Mouse (Mus musculus) embryonic facial prominence, embryonic 11.5 days (tissue): ENCODE measurements at regions not wholly inside any gene's neighbourhood (a gene's known extent, or its start where the extent isn't known, plus 50 kb on each side); places are given as distances from the start of the nearest gene placed in this dataset.
A peak's percentile ranks its signal among the peaks of the same experiment; 100 is the strongest.
"Not testable (repeated sequence)": the region's sequence is repeated elsewhere in the genome, so short reads cannot be mapped to it uniquely, and the experiment has no call there.

Source experiments
- ATAC-seq: fragments of 200-750 bp; cut with Nextera tagmentation; replicated peaks from 2 replicates; pipeline ENCODE4 v1.8.0; 2017; ENCODE audit warnings: low read depth; ENCODE audit not compliant: insufficient number of reproducible peaks, low FRiP score, low TSS enrichment
- DNase-seq: peaks from one replicate; pipeline ENCODE4 v3.0.0-alpha.2; 2015; ENCODE audit warnings: low spot score
- H3K27ac ChIP-seq: fragments of 300-500 bp; sonication (generic); replicated peaks from 2 replicates; pipeline ENCODE4 v1.5.1; 2014; ENCODE audit warnings: mild to moderate bottlenecking, low read depth, low read length, control low read depth
- H3K27me3 ChIP-seq: fragments of 300-500 bp; sonication (generic); 2 replicates; pipeline ENCODE4 v1.6.1; 2014; ENCODE audit warnings: mild to moderate bottlenecking, low read length, moderate library complexity, mixed read lengths; ENCODE audit not compliant: control insufficient read depth, insufficient read depth
- H3K36me3 ChIP-seq: fragments of 300-500 bp; sonication (generic); replicated peaks from 2 replicates; pipeline ENCODE4 v1.6.1; 2014; ENCODE audit warnings: low read depth, mild to moderate bottlenecking, low read length, moderate library complexity, mixed read lengths; ENCODE audit not compliant: control insufficient read depth, insufficient read depth
- H3K4me1 ChIP-seq: fragments of 300-500 bp; sonication (generic); 2 replicates; pipeline ENCODE4 v1.6.1; 2014; ENCODE audit warnings: low read length, mixed read lengths; ENCODE audit not compliant: control insufficient read depth, insufficient read depth
- H3K4me2 ChIP-seq: fragments of 300-500 bp; sonication (generic); 2 replicates; pipeline ENCODE4 v1.6.1; 2014; ENCODE audit warnings: low read depth, mild to moderate bottlenecking, control low read depth, low read length, moderate library complexity
- H3K4me3 ChIP-seq: fragments of 300-500 bp; sonication (generic); 2 replicates; pipeline ENCODE4 v1.5.1; 2014; ENCODE audit warnings: low read depth, low read length, control low read depth
- H3K9ac ChIP-seq: fragments of 300-500 bp; sonication (generic); replicated peaks from 2 replicates; pipeline ENCODE4 v1.6.1; 2014; ENCODE audit warnings: mild to moderate bottlenecking, control low read depth, low read length
- H3K9me3 ChIP-seq: fragments of 300-500 bp; sonication (generic); replicated peaks from 2 replicates; pipeline ENCODE4 v1.6.1; 2016; ENCODE audit warnings: mild to moderate bottlenecking, low read length, inconsistent platforms, mixed read lengths; ENCODE audit not compliant: control insufficient read depth
- WGBS: fragments of 180-500 bp; shearing (Covaris S2); extraction: QIAGEN DNeasy Blood & Tissue Kit; methylation state at CpG from one replicate; pipeline ENCODE4 v1.1.7; 2014; 5-methylcytosine and 5-hydroxymethylcytosine counted together

DNA sequence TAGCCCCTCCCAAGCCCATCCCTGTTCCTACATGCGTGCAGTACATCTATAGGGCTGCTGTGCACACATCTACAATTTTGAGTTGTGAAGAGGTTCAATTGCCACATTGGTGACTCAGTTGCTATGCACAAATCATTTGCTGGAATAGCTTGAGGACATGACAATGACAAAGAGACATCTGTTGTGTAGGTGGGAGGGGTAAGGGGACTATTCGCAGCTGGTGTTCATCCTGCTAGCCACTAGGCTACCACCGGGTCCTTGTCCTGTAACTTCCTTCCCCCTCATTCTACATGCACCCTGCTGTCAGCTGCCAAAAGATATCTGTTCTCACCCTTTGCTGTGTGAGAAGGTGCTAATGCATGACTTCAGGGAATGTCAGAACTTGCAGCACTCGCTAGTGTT lies 1117.7 kb upstream of the Arrdc3 start:
- Histone ChIP-seq H3K27me3 (no peaks in the 10 kb centered on the region), H3K9ac (no peak overlapping the region), H3K4me3 (no peak overlapping the region), H3K9me3 (no peaks in the 10 kb centered on the region), H3K27ac (no peak overlapping the region), H3K4me2 (no peak overlapping the region), H3K36me3 (no peaks in the 10 kb centered on the region), H3K4me1 (no peaks in the 10 kb centered on the region)
- ATAC-seq (no peak), DNase-seq (no peak)
- WGBS, result 14% methylated on average over 4 of the region's 4 CpGs

GRCm38 (mm10) chr13:79784991-79785666 lies 1098.1 kb upstream of the Arrdc3 start:
- H3K4me1 ChIP-seq, result no peaks in the 10 kb centered on the region
- WGBS, result 94% methylated on average over 1 of the region's 1 CpGs
- H3K4me2 ChIP-seq, result no peak overlapping the region
- ATAC-seq (no peak), DNase-seq (no peak)
- H3K9ac ChIP-seq, result no peak overlapping the region
- H3K9me3 ChIP-seq, result no peaks in the 10 kb centered on the region
- no peaks in the 10 kb centered on the region for H3K36me3 ChIP-seq
- no peak overlapping the region for H3K27ac ChIP-seq
- no peak overlapping the region for H3K4me3 ChIP-seq
- no peaks in the 10 kb centered on the region for H3K27me3 ChIP-seq

DNA sequence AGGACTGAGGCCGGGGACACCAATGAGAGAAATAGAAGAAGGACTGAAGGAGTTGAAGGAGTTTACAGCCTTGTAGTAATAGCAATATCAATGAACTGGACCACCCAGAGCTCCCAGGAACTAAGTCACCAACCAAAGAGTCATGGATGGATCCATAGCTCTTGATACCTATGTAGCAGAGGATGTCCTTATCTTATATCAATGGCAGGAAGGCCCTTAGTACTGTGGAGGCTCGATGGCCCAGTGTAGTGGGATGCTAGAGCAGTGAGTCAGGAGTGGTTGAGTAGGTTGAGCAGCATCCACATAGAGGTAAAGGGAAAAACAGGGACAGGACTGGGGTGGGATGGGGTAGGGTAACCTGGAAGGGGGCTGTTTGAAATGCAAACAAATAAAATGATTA lies 1081.6 kb upstream of the Arrdc3 start:
- no peak for ATAC-seq
- H3K4me1 ChIP-seq, result no peaks in the 10 kb centered on the region
- no peak overlapping the region for H3K27ac ChIP-seq
- H3K4me3 ChIP-seq, result no peak overlapping the region
- H3K9ac ChIP-seq, result no peak overlapping the region
- no peaks in the 10 kb centered on the region for H3K27me3 ChIP-seq
- no peak overlapping the region for H3K4me2 ChIP-seq
- no peak for DNase-seq
- 87% methylated on average over 2 of the region's 2 CpGs for WGBS
- no peaks in the 10 kb centered on the region for H3K9me3 ChIP-seq
- no peaks in the 10 kb centered on the region for H3K36me3 ChIP-seq

- Histone ChIP-seq H3K36me3 (no peaks in the 10 kb centered on the region), H3K9ac (no peak overlapping the region), H3K9me3 (no peaks in the 10 kb centered on the region), H3K4me2 (no peak overlapping the region), H3K27me3 (no peaks in the 10 kb centered on the region), H3K27ac (no peak overlapping the region), H3K4me1 (no peaks in the 10 kb centered on the region), H3K4me3 (no peak overlapping the region)
- no peak for ATAC-seq
- WGBS, result 69% methylated on average over 1 of the region's 1 CpGs
- DNase-seq, result no peak
These were observed 1047.6 kb upstream of the Arrdc3 start for GRCm38 (mm10) chr13:79835592-79835991.

DNA sequence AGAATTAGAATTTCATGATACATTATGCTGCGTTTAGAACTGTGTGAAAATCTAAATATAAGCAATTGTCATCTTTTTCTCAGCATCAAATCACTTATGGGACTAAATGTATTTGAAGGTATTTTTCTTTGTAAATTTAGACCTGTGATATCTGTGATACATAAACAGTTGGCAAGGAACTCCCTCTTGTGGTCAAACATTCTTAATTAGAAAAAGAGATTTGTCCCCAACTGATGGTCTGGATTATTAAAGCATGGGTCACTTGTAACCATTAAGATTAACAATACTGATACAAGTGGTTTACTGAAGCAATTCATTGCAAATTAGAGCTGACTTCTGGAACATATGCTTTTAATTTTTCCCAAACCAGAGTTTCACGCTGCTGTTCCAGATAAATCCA lies 1038.4 kb upstream of the Arrdc3 start:
- ATAC-seq, result no peak
- no peak overlapping the region for H3K9ac ChIP-seq
- no peaks in the 10 kb centered on the region for H3K36me3 ChIP-seq
- H3K4me3 ChIP-seq, result no peak overlapping the region
- DNase-seq, result peak; percentile 80
- no peak overlapping the region for H3K27ac ChIP-seq
- H3K4me2 ChIP-seq, result no peak overlapping the region
- H3K27me3 ChIP-seq, result no peaks in the 10 kb centered on the region
- WGBS, result 27% methylated on average over 2 of the region's 2 CpGs
- no peaks in the 10 kb centered on the region for H3K4me1 ChIP-seq
- H3K9me3 ChIP-seq, result no peaks in the 10 kb centered on the region

GRCm38 (mm10) chr13:79867501-79867900 lies 1015.7 kb upstream of the Arrdc3 start:
- H3K27me3 ChIP-seq, H3K4me2 ChIP-seq, H3K9ac ChIP-seq, H3K4me3 ChIP-seq, H3K9me3 ChIP-seq, H3K27ac ChIP-seq, H3K36me3 ChIP-seq, ATAC-seq, DNase-seq, H3K4me1 ChIP-seq: not testable (repeated sequence)
- WGBS, result 80% methylated on average over 1 of the region's 1 CpGs

- no peak overlapping the region for H3K4me2 ChIP-seq
- no peaks in the 10 kb centered on the region for H3K27me3 ChIP-seq
- no peak overlapping the region for H3K27ac ChIP-seq
- no peaks in the 10 kb centered on the region for H3K9me3 ChIP-seq
- DNase-seq, result no peak
- no peak overlapping the region for H3K9ac ChIP-seq
- no peak overlapping the region for H3K4me3 ChIP-seq
- ATAC-seq, result no peak
- 77% methylated on average over 2 of the region's 2 CpGs for WGBS
- no peaks in the 10 kb centered on the region for H3K36me3 ChIP-seq
- H3K4me1 ChIP-seq, result no peaks in the 10 kb centered on the region
These were observed 1014.5 kb upstream of the Arrdc3 start for GRCm38 (mm10) chr13:79868481-79869225.

- Histone ChIP-seq H3K27me3 (no peaks in the 10 kb centered on the region), H3K9ac (no peak overlapping the region), H3K4me1 (no peaks in the 10 kb centered on the region), H3K36me3 (no peaks in the 10 kb centered on the region), H3K9me3 (no peaks in the 10 kb centered on the region), H3K4me2 (no peak overlapping the region), H3K4me3 (no peak overlapping the region), H3K27ac (no peak overlapping the region)
- 90% methylated on average over 1 of the region's 1 CpGs for WGBS
- no peak for DNase-seq
- no peak for ATAC-seq
These were observed 1003.0 kb upstream of the Arrdc3 start for GRCm38 (mm10) chr13:79880136-79880535.
